20 mouse cellular contexts compared by ENCODE assay signal in the genomic region with DNA sequence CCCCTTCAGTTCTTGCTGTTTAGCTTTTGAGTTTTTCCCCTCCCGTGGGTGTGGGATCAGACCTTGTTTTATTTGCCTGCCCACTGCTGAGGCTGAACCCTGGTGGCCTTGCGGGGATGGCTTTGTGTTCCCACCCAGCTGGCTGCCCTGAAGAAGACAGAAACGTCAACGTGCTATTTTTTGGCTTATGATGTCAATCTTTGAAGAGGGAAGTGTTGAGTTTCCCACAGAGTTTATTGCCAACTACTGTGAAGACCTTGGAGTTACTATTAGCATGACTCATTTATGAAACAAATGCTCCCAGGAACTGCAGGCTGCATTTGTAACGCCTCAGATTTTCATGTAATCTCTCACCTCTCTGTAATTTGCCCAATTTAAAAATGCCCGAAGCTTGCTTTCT. TPM values are rescaled to one million over a fixed set of nuclear protein-coding genes. Genes with fewer than 3 reads are reported as not detected.
A peak's percentile ranks its signal among the peaks of the same experiment; 100 is the strongest.
DNase-seq lines count a peak whose midpoint lies in the region; ATAC-seq and TF ChIP-seq lines count a peak whose summit lies in the region.
"Had no signal": no experiment of that assay in that cellular context is flagged by ENCODE, and none has a peak within 500 bp of the region (broad histone marks: within the 10 kb centered on the region; RNA-seq: fewer than 3 reads in every experiment).

No protein-coding gene starts in this region.

- no peak overlapping the region for H3K4me2 ChIP-seq in lung, postnatal 0 days (replicated peaks; ENCODE audit: low read depth, low read length)
- H3K4me2 ChIP-seq in heart, embryonic 16.5 days (ENCODE audit: low read depth, low read length), result no peak overlapping the region
- H3K4me2 ChIP-seq: forebrain, embryonic 15.5 days; limb, embryonic 15.5 days; lung, embryonic 14.5 days; midbrain, embryonic 11.5 days; stomach, embryonic 15.5 days had no signal

- no peak overlapping the region for H3K4me3 ChIP-seq in lung, postnatal 0 days (ENCODE audit: low read depth, low read length)
- no peak overlapping the region for H3K4me3 ChIP-seq in heart, embryonic 16.5 days (ENCODE audit: low read length)
- H3K4me3 ChIP-seq: forebrain, embryonic 15.5 days; layer of hippocampus, adult 2 months; limb, embryonic 15.5 days; stomach, embryonic 15.5 days had no signal

- peak; percentile 33 for ATAC-seq in lung, postnatal 0 days
- ATAC-seq in heart, embryonic 16.5 days (replicated peaks; ENCODE audit: extremely low read depth, insufficient read depth, low FRiP score), result no peak
- no peak for ATAC-seq in frontal cortex, adult (ENCODE audit: low TSS enrichment)
- ATAC-seq: forebrain, embryonic 15.5 days; hindbrain, embryonic 16.5 days had no signal

- no peaks in the 10 kb centered on the region for H3K4me1 ChIP-seq in lung, postnatal 0 days (ENCODE audit: insufficient read depth, low read depth, low read length)
- H3K4me1 ChIP-seq in heart, embryonic 16.5 days (ENCODE audit: control insufficient read depth, insufficient read depth, low read length), result peaks cover 10% of the 10 kb centered on the region

- H3K27me3 ChIP-seq in lung, postnatal 0 days (replicated peaks; ENCODE audit: insufficient read depth, low read length), result no peaks in the 10 kb centered on the region
- H3K27me3 ChIP-seq in heart, embryonic 16.5 days (ENCODE audit: control insufficient read depth, insufficient read depth, low read length), result no peaks in the 10 kb centered on the region
- H3K27me3 ChIP-seq: forebrain, embryonic 15.5 days; limb, embryonic 15.5 days; stomach, embryonic 15.5 days had no signal

- TF ChIP-seq EP300 in lung, postnatal 0 days (IDR thresholded peaks at IDR 0.05), result no peak

- no peak overlapping the region for H3K27ac ChIP-seq in lung, postnatal 0 days (ENCODE audit: low read length)
- H3K27ac ChIP-seq in heart, embryonic 16.5 days (ENCODE audit: low read length), result peak overlapping the region; percentile 42
- H3K27ac ChIP-seq: forebrain, embryonic 15.5 days; layer of hippocampus, adult 2 months; limb, embryonic 15.5 days; stomach, embryonic 15.5 days had no signal

- no peak overlapping the region for H3K9ac ChIP-seq in lung, postnatal 0 days (replicated peaks; ENCODE audit: low read depth)
- H3K9ac ChIP-seq in heart, embryonic 16.5 days (ENCODE audit: low read length), result peak overlapping the region; percentile 20; the same call in 1 of the 2 replicates
- H3K9ac ChIP-seq: forebrain, embryonic 15.5 days; limb, embryonic 15.5 days; lung, embryonic 14.5 days; stomach, embryonic 15.5 days had no signal

- H3K9me3 ChIP-seq in lung, postnatal 0 days (ENCODE audit: low read length), result no peaks in the 10 kb centered on the region
- no peaks in the 10 kb centered on the region for H3K9me3 ChIP-seq in heart, embryonic 16.5 days (replicated peaks; ENCODE audit: control insufficient read depth, low read length)
- H3K9me3 ChIP-seq: forebrain, embryonic 15.5 days; limb, embryonic 15.5 days; stomach, embryonic 15.5 days had no signal

- DNase-seq in gastrocnemius, adult 18-20 months (ENCODE audit: low spot score), result peak; percentile 65
- DNase-seq in gastrocnemius, postnatal 36 days, result no peak
- peak; percentile 45 for DNase-seq in lung, postnatal 0 days (ENCODE audit: low spot score)
- DNase-seq in lung, postnatal 25 days (ENCODE audit: low spot score), result no peak
- peak; percentile 69 for DNase-seq in skeletal muscle tissue, adult 2 months (ENCODE audit: low read depth, low spot score)
- no peak for DNase-seq in left cerebral cortex, postnatal 14 days (ENCODE audit: low spot score in 2 of 2)
- DNase-seq: adrenal gland, postnatal 36 days; B cell, adult 2 months; cerebellum, postnatal 36 days; gastrocnemius, postnatal 14 days; lung, embryonic 14.5 days; thymus, postnatal 25 days had no signal

- no peak for TF ChIP-seq CTCF in lung, postnatal 0 days (IDR thresholded peaks at IDR 0.05)

- no peaks in the 10 kb centered on the region for H3K36me3 ChIP-seq in lung, postnatal 0 days (ENCODE audit: insufficient read depth, low read length)
- no peaks in the 10 kb centered on the region for H3K36me3 ChIP-seq in heart, embryonic 16.5 days (ENCODE audit: control insufficient read depth, insufficient read depth)
- H3K36me3 ChIP-seq: forebrain, embryonic 15.5 days; limb, embryonic 15.5 days; stomach, embryonic 15.5 days had no signal

- 51% methylated on average over 6 of the region's 6 CpGs for WGBS in lung, postnatal 0 days
- WGBS in heart, embryonic 16.5 days, result 36% methylated on average over 6 of the region's 6 CpGs

- intact Hi-C loops in gastrocnemius, postnatal 36 days (cut with DNase I), result no loop called here
- intact Hi-C loops in left cerebral cortex, postnatal 14 days (cut with DNase I), result no loop called here

RNA-seq across cellular contexts. Expression of a gene that starts 42.9 kb away (rescaled TPM):
- 10 to 100 TPM; 23.5 to 29.2 TPM for total RNA-seq in gastrocnemius, adult 18-20 months (2021)
- total RNA-seq in gastrocnemius, postnatal 36 days (2021), result 10 to 100 TPM; 23.8 to 26.2 TPM
- 84.0 and 84.3 TPM in 2 replicates for polyA plus RNA-seq in lung, postnatal 0 days (2015; fragmentation: Nextera tagmentation; extraction: Ambion mirVana)
- polyA plus RNA-seq in heart, embryonic 16.5 days (2015; fragmentation: Nextera tagmentation; extraction: Ambion mirVana), result 58.1 and 63.0 TPM in 2 replicates
- total RNA-seq in left cerebral cortex, postnatal 14 days (2021), result 10 to 100 TPM; 90.7 to 93.2 TPM

RNA-seq across cellular contexts. Expression of a gene that starts 43.4 kb away (rescaled TPM):
- total RNA-seq in gastrocnemius, adult 18-20 months (2021), result 1 to 10 TPM; 2.7 to 4.1 TPM
- 1 to 10 TPM; 4.6 to 5.1 TPM for total RNA-seq in gastrocnemius, postnatal 36 days (2021)
- 4.8 and 7.3 TPM in 2 replicates for polyA plus RNA-seq in lung, postnatal 0 days (2015; fragmentation: Nextera tagmentation; extraction: Ambion mirVana)
- 7.1 and 10.2 TPM in 2 replicates for polyA plus RNA-seq in heart, embryonic 16.5 days (2015; fragmentation: Nextera tagmentation; extraction: Ambion mirVana)
- 1 to 10 TPM; 7.4 TPM for total RNA-seq in left cerebral cortex, postnatal 14 days (2021)

Comparison
In these comparisons a context has a peak if more than half of its experiments do, and no peak if none do; other contexts are left out.
1. DNase-seq: peak in gastrocnemius, adult 18-20 months (single experiment), lung, postnatal 0 days (single experiment) and skeletal muscle tissue, adult 2 months (single experiment); none in gastrocnemius, postnatal 36 days (0 of 2), lung, postnatal 25 days (single experiment) and left cerebral cortex, postnatal 14 days (0 of 2).